Mouse (Mus musculus) kidney, adult 2 months (tissue): ENCODE measurements around the gene Zfp36l2. TPM values are rescaled to one million over a fixed set of nuclear protein-coding genes. Genes with fewer than 3 reads are reported as not detected.
A peak's percentile ranks its signal among the peaks of the same experiment; 100 is the strongest.
"Not testable (repeated sequence)": the region's sequence is repeated elsewhere in the genome, so short reads cannot be mapped to it uniquely, and the experiment has no call there.

Experiments used
- DNase-seq: peaks from one replicate; pipeline ENCODE4 v3.0.0; 2021
- H3K27ac ChIP-seq: fragments of 200-500 bp; 2 replicates; pipeline ENCODE4 v1.5.1; 2012; ENCODE audit warnings: low read depth, low read length, control low read depth, inconsistent platforms; ENCODE audit not compliant: insufficient read depth
- H3K27me3 ChIP-seq: fragments of 200-500 bp; replicated peaks from 2 replicates; pipeline ENCODE4 v1.6.1; 2012; ENCODE audit warnings: mild to moderate bottlenecking, moderate library complexity, low read length, inconsistent platforms; ENCODE audit not compliant: control insufficient read depth, insufficient read depth
- H3K36me3 ChIP-seq: fragments of 200-500 bp; 2 replicates; pipeline ENCODE4 v1.6.1; 2012; ENCODE audit warnings: mild to moderate bottlenecking, moderate library complexity, low read length, inconsistent platforms; ENCODE audit not compliant: control insufficient read depth, insufficient read depth
- H3K4me1 ChIP-seq: fragments of 200-500 bp; 2 replicates; pipeline ENCODE4 v1.6.1; 2011; ENCODE audit warnings: low read length; ENCODE audit not compliant: control insufficient read depth, insufficient read depth
- H3K4me3 ChIP-seq: fragments of 200-500 bp; 2 replicates; pipeline ENCODE4 v1.5.1; 2011; ENCODE audit warnings: mild to moderate bottlenecking, low read depth, low read length, control low read depth; ENCODE audit not compliant: insufficient read depth
- CTCF ChIP-seq: fragments of 200-500 bp; conservative IDR thresholded peaks from 2 replicates; pipeline ENCODE4 v1.5.1; 2011; ENCODE audit warnings: low read depth, mild to moderate bottlenecking, control low read depth, low read length, moderate library complexity, mixed read lengths; ENCODE audit not compliant: insufficient read depth, insufficient read length
- POLR2A ChIP-seq: fragments of 200-500 bp; IDR thresholded peaks from one replicate; pipeline ENCODE4 v1.6.1; 2011; ENCODE audit warnings: low read depth, low read length, control low read depth
- WGBS: fragments of 180-500 bp; shearing (Covaris S2); methylation state at CpG from one replicate; pipeline ENCODE4 v1.1.7; 2018; 5-methylcytosine and 5-hydroxymethylcytosine counted together
- polyA plus RNA-seq: library from polyadenylated mRNA; depleted of rRNA; stranded (reverse); fragments of >200 nt; gene quantifications from 2 replicates; pipeline ENCODE4 v1.2.3, GENCODE M21; 2012; rRNA removed

Gene Zfp36l2
- 34.3 and 45.8 TPM in 2 replicates for polyA plus RNA-seq

GRCm38 (mm10) chr17:84187727-84188373, at the start of gene Zfp36l2:
Gene Zfp36l2 (minus strand): TSS chr17:84187947.
- H3K36me3 ChIP-seq = peaks cover 17% of the 10 kb centered on the region
- peak; percentile 98 for DNase-seq
- H3K27me3 ChIP-seq = no peaks in the 10 kb centered on the region
- H3K4me1 ChIP-seq = peaks cover 14% of the 10 kb centered on the region; the same call in 1 of the 2 replicates
- peak within 1 kb of the TSS; percentile 98 for H3K27ac ChIP-seq
- H3K4me3 ChIP-seq = peak within 1 kb of the TSS; percentile 90
- 1% methylated on average over 75 of the region's 76 CpGs for WGBS
- TF ChIP-seq POLR2A = peak; percentile 94
- no peak for TF ChIP-seq CTCF

- H3K4me3 ChIP-seq = no peak overlapping the region
- no peaks in the 10 kb centered on the region for H3K27me3 ChIP-seq
- peak; percentile 39 for DNase-seq
- H3K36me3 ChIP-seq = no peaks in the 10 kb centered on the region
- H3K27ac ChIP-seq = peak overlapping the region; percentile 72
- TF ChIP-seq POLR2A (no peak), CTCF (no peak)
- WGBS = 67% methylated on average over 7 of the region's 7 CpGs
- H3K4me1 ChIP-seq = no peaks in the 10 kb centered on the region
Observed at GRCm38 (mm10) chr17:84236781-84237557, 49.2 kb upstream of the Zfp36l2 start.

- DNase-seq = no peak
- H3K36me3 ChIP-seq = no peaks in the 10 kb centered on the region
- no peak overlapping the region for H3K4me3 ChIP-seq
- TF ChIP-seq CTCF = no peak
- TF ChIP-seq POLR2A = no peak
- H3K27me3 ChIP-seq = no peaks in the 10 kb centered on the region
- H3K4me1 ChIP-seq = no peaks in the 10 kb centered on the region
- 89% methylated on average over 4 of the region's 4 CpGs for WGBS
- no peak overlapping the region for H3K27ac ChIP-seq
Observed at GRCm38 (mm10) chr17:84235399-84235928, 47.7 kb upstream of the Zfp36l2 start.

- not testable (repeated sequence) for H3K36me3 ChIP-seq, H3K27ac ChIP-seq, H3K4me1 ChIP-seq, H3K4me3 ChIP-seq, H3K27me3 ChIP-seq, DNase-seq
- WGBS = no CpG with 5 or more reads among the region's 4 CpGs
Observed at GRCm38 (mm10) chr17:84234785-84235184, 47.0 kb upstream of the Zfp36l2 start.

- Histone ChIP-seq H3K4me1 (no peaks in the 10 kb centered on the region), H3K27me3 (no peaks in the 10 kb centered on the region), H3K36me3 (no peaks in the 10 kb centered on the region), H3K27ac (no peak overlapping the region), H3K4me3 (no peak overlapping the region)
- DNase-seq = no peak
- no peak for TF ChIP-seq CTCF
- no peak for TF ChIP-seq POLR2A
- WGBS = 95% methylated on average over 2 of the region's 2 CpGs
Observed at GRCm38 (mm10) chr17:84233758-84234157, 46.0 kb upstream of the Zfp36l2 start.

GRCm38 (mm10) chr17:84231361-84231760, 43.6 kb upstream of the Zfp36l2 start:
- WGBS = 77% methylated on average over 2 of the region's 2 CpGs
- H3K36me3 ChIP-seq = no peaks in the 10 kb centered on the region
- DNase-seq = no peak
- H3K4me3 ChIP-seq = no peak overlapping the region
- H3K27me3 ChIP-seq = no peaks in the 10 kb centered on the region
- no peak overlapping the region for H3K27ac ChIP-seq
- no peaks in the 10 kb centered on the region; the same call in 1 of the 2 replicates for H3K4me1 ChIP-seq
- TF ChIP-seq CTCF = no peak

GRCm38 (mm10) chr17:84228223-84228622, 40.5 kb upstream of the Zfp36l2 start:
- peaks cover 4% of the 10 kb centered on the region; the same call in 1 of the 2 replicates for H3K4me1 ChIP-seq
- WGBS = 63% methylated on average over 2 of the region's 2 CpGs
- TF ChIP-seq POLR2A = no peak
- no peak for TF ChIP-seq CTCF
- DNase-seq = peak; percentile 21
- H3K4me3 ChIP-seq = no peak overlapping the region
- H3K27ac ChIP-seq = no peak overlapping the region
- no peaks in the 10 kb centered on the region for H3K27me3 ChIP-seq
- no peaks in the 10 kb centered on the region for H3K36me3 ChIP-seq
